Mouse (Mus musculus) lung, postnatal 0 days (tissue): Measurements from ENCODE around the gene Ddx11.

Experiments
- CTCF ChIP-seq: IDR thresholded peaks from 2 replicates; pipeline ENCODE4 v1.5.1; 2016; ENCODE audit warnings: antibody characterized with exemption, mild to moderate bottlenecking
- EP300 ChIP-seq: IDR thresholded peaks from 2 replicates; pipeline ENCODE4 v1.6.1; 2016; ENCODE audit warnings: antibody characterized with exemption, mild to moderate bottlenecking, control low read depth

- TF ChIP-seq CTCF (0 out of 2 replicates have a peak, but pooled peaks have one; percentile 1), EP300 (no peak)
Observed at GRCm38 (mm10) chr17:66100566-66101379, 22.5 kb upstream of the Ddx11 start.
